Mouse (Mus musculus): Measurements from ENCODE around the gene Gm13290.
"Not testable (repeated sequence)": the region's sequence is repeated elsewhere in the genome, so short reads cannot be mapped to it uniquely, and the experiment has no call there.

DNA sequence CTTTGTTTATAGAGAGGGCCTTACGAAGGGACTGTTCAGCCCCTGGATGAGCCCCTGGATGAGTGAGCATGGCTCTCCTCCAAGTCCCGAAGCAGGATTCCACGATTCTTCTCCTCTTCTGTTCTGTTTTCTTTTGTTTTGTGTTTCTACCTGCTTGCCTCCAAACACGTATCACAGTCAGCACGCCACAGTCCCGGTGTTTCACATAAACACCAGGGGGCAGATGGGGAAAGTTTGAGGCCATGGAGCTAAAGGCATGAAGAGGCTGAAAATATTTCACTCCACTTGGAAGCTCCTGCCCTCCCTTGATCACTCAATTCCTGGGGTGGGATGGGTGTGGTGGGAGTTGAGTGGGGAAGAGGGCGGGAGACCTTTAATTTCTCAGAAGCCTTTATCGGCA is 11.9 kb upstream of the Gm13290 start:
- not testable (repeated sequence) for TF ChIP-seq ELF1 (IDR thresholded peaks at IDR 0.05; ENCODE audit: low read depth, low read length); MAX (IDR thresholded peaks at IDR 0.05; ENCODE audit: low read length); CTCF (conservative IDR thresholded peaks at IDR 0.05 in 1 of 2, IDR thresholded peaks at IDR 0.05 in 1 of 2; ENCODE audit: low read depth in 2 of 2, low read length in 2 of 2); NRF1 (IDR thresholded peaks at IDR 0.05; ENCODE audit: low read depth, low read length); TCF12 (IDR thresholded peaks at IDR 0.05; ENCODE audit: low read depth, low read length); USF2 (conservative IDR thresholded peaks at IDR 0.05; ENCODE audit: low read depth, low read length); TBP (conservative IDR thresholded peaks at IDR 0.05; ENCODE audit: low read depth, low read length); POLR2A (IDR thresholded peaks at IDR 0.05; ENCODE audit: low read depth, low read length); MAFK (IDR thresholded peaks at IDR 0.05; ENCODE audit: insufficient replicate concordance, low read length); JUND (conservative IDR thresholded peaks at IDR 0.05; ENCODE audit: low read depth, low read length); UBTF (IDR thresholded peaks at IDR 0.05; ENCODE audit: low read depth, low read length); KAT2A (IDR thresholded peaks at IDR 0.05; ENCODE audit: insufficient replicate concordance, low read length)

Measured in CH12.LX (cell line).